Mouse (Mus musculus): Measurements from ENCODE around the gene Brat1.

- TF ChIP-seq CTCF (IDR thresholded peaks at IDR 0.05; ENCODE audit: control insufficient read depth, insufficient read depth, low read length) (no peak), POLR2A (IDR thresholded peaks at IDR 0.05; ENCODE audit: borderline replicate concordance, control insufficient read depth, low read depth, low read length) (no peak)
These were observed 60.3 kb downstream of the Brat1 start for GRCm38 (mm10) chr5:140764921-140765613.

Measured in bone marrow, adult 2 months (tissue).